In the genomic region with DNA sequence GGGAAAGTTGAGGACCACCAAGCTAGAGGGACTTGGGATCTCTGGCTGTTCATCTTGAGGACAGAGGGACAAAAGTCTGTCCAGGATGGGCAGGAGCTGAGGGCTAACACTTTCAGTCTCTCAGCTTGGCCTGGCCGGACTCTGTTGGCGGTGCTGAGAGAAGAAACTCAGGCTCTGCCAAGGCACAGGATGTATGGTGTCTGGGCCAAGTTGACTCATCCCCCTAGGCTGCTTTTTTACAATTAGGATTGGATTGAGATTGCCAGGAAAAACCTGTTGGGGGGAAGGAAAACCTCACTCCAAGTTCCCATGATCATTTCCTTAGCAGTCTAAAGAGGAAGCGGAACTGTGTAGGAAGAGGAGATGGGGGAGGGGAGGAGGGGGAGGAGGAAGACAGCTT, we compare ENCODE assay signal across 16 mouse cellular contexts. TPM values are rescaled to one million over a fixed set of nuclear protein-coding genes. Genes with fewer than 3 reads are reported as not detected.
DNase-seq lines count a peak whose midpoint lies in the region; ATAC-seq and TF ChIP-seq lines count a peak whose summit lies in the region.
"Had no signal": no experiment of that assay in that cellular context is flagged by ENCODE, and none has a peak within 500 bp of the region (broad histone marks: within the 10 kb centered on the region; RNA-seq: fewer than 3 reads in every experiment).

No protein-coding gene starts in this region.

- no peak overlapping the region for H3K27ac ChIP-seq in hindbrain, embryonic 14.5 days
- H3K27ac ChIP-seq in hindbrain, embryonic 13.5 days, result no peak overlapping the region
- H3K27ac ChIP-seq in cortical plate, adult 2 months (ENCODE audit: insufficient read depth, low read length), result no peak overlapping the region
- H3K27ac ChIP-seq: kidney, embryonic 15.5 days; layer of hippocampus, adult 2 months had no signal

- no peak overlapping the region for H3K4me3 ChIP-seq in hindbrain, embryonic 14.5 days (replicated peaks; ENCODE audit: low read length)
- H3K4me3 ChIP-seq in hindbrain, embryonic 13.5 days, result no peak overlapping the region
- H3K4me3 ChIP-seq in cortical plate, adult 2 months (ENCODE audit: insufficient read depth, low read length), result peak overlapping the region; percentile 6
- H3K4me3 ChIP-seq: erythroblast, embryonic 14.5 days; kidney, embryonic 15.5 days had no signal

- 73% methylated on average over 3 of the region's 3 CpGs for WGBS in hindbrain, embryonic 14.5 days
- 88% methylated on average over 3 of the region's 3 CpGs for WGBS in hindbrain, embryonic 13.5 days

- no peaks in the 10 kb centered on the region for H3K36me3 ChIP-seq in hindbrain, embryonic 14.5 days (replicated peaks; ENCODE audit: control insufficient read depth, insufficient read depth)
- peaks cover 7% of the 10 kb centered on the region for H3K36me3 ChIP-seq in hindbrain, embryonic 13.5 days
- H3K36me3 ChIP-seq: kidney, embryonic 15.5 days had no signal

- DNase-seq in hindbrain, embryonic 14.5 days (ENCODE audit: low spot score), result no peak
- DNase-seq in 416B (ENCODE audit: low read depth), result peak; percentile 33
- peak; percentile 85 for DNase-seq in cerebellum, adult 11-12 months
- DNase-seq in kidney, adult 9 months, result no peak
- no peak for DNase-seq in urinary bladder, postnatal 36 days (ENCODE audit: low spot score in 2 of 2)
- no peak for DNase-seq in adrenal gland, postnatal 25 days
- DNase-seq: heart, adult 18-20 months; liver; lung, adult 2 months; right cerebral cortex, postnatal 4 days; thymus, postnatal 14 days had no signal

- H3K27me3 ChIP-seq in hindbrain, embryonic 14.5 days (ENCODE audit: control insufficient read depth, insufficient read depth, low read length), result peaks cover 7% of the 10 kb centered on the region; the same call in 1 of the 2 replicates
- H3K27me3 ChIP-seq in hindbrain, embryonic 13.5 days, result peaks cover 17% of the 10 kb centered on the region

- no peak for ATAC-seq in hindbrain, embryonic 14.5 days (ENCODE audit: low FRiP score)
- ATAC-seq in hindbrain, embryonic 13.5 days (ENCODE audit: low FRiP score), result no peak

- no peaks in the 10 kb centered on the region for H3K9me3 ChIP-seq in hindbrain, embryonic 14.5 days (ENCODE audit: control insufficient read depth, low read length)
- no peaks in the 10 kb centered on the region for H3K9me3 ChIP-seq in hindbrain, embryonic 13.5 days
- H3K9me3 ChIP-seq: kidney, embryonic 15.5 days had no signal

- H3K4me2 ChIP-seq in hindbrain, embryonic 14.5 days (replicated peaks), result 0 out of 2 replicates have a peak overlapping the region, but pooled peaks have one; percentile 7
- no peak overlapping the region for H3K4me2 ChIP-seq in hindbrain, embryonic 13.5 days
- H3K4me2 ChIP-seq: kidney, embryonic 15.5 days had no signal

- TF ChIP-seq CTCF in cortical plate, adult 2 months (IDR thresholded peaks at IDR 0.05; ENCODE audit: extremely low read depth, insufficient read depth, low read length), result no peak

- no peak for TF ChIP-seq POLR2A in cortical plate, adult 2 months (IDR thresholded peaks at IDR 0.05; ENCODE audit: extremely low read depth, insufficient read depth, low read length)

- H3K4me1 ChIP-seq in hindbrain, embryonic 14.5 days (replicated peaks; ENCODE audit: control insufficient read depth, insufficient read depth, low read length), result peaks cover 31% of the 10 kb centered on the region
- H3K4me1 ChIP-seq in hindbrain, embryonic 13.5 days (replicated peaks), result peaks cover 41% of the 10 kb centered on the region
- H3K4me1 ChIP-seq in cortical plate, adult 2 months (ENCODE audit: control insufficient read depth, insufficient read depth, low read length), result peaks cover 11% of the 10 kb centered on the region

- no peak overlapping the region for H3K9ac ChIP-seq in hindbrain, embryonic 14.5 days
- no peak overlapping the region for H3K9ac ChIP-seq in hindbrain, embryonic 13.5 days
- H3K9ac ChIP-seq: kidney, embryonic 15.5 days had no signal

RNA-seq across cellular contexts. Expression of a gene that starts 10.7 kb away (rescaled TPM):
- 44.1 and 46.8 TPM in 2 replicates for polyA plus RNA-seq in hindbrain, embryonic 14.5 days (2014; fragmentation: Nextera tagmentation; extraction: Ambion mirVana)
- polyA plus RNA-seq in hindbrain, embryonic 13.5 days (2015; fragmentation: Nextera tagmentation; extraction: Ambion mirVana), result 38.8 and 40.0 TPM in 2 replicates
- polyA plus RNA-seq in cortical plate, adult 2 months (2012; rRNA removed), result 115 and 123 TPM in 2 replicates
- 0.86 and 1.2 TPM in 2 replicates for total RNA-seq in adrenal gland, postnatal 25 days (2021)
- polyA plus RNA-seq: erythroblast, embryonic 14.5 days had no signal

RNA-seq across cellular contexts. Expression of a gene that starts 56.0 kb away (rescaled TPM):
- polyA plus RNA-seq in hindbrain, embryonic 14.5 days (2014; fragmentation: Nextera tagmentation; extraction: Ambion mirVana), result 2.8 and 2.9 TPM in 2 replicates
- 4.4 and 4.6 TPM in 2 replicates for polyA plus RNA-seq in hindbrain, embryonic 13.5 days (2015; fragmentation: Nextera tagmentation; extraction: Ambion mirVana)
- 1.2 and 1.9 TPM in 2 replicates for polyA plus RNA-seq in cortical plate, adult 2 months (2012; rRNA removed)
- total RNA-seq in adrenal gland, postnatal 25 days (2021), result 1.1 and 1.8 TPM in 2 replicates
- polyA plus RNA-seq: erythroblast, embryonic 14.5 days had no signal

Comparison
In these comparisons a context has a peak if more than half of its experiments do, and no peak if none do; other contexts are left out.
1. DNase-seq: peak in 416B (single experiment) and cerebellum, adult 11-12 months (single experiment); none in hindbrain, embryonic 14.5 days (single experiment), kidney, adult 9 months (single experiment), urinary bladder, postnatal 36 days (0 of 2) and adrenal gland, postnatal 25 days (single experiment).